Mouse (Mus musculus): ENCODE measurements around the gene Fcgr1. TPM values are rescaled to one million over a fixed set of nuclear protein-coding genes. Genes with fewer than 3 reads are reported as not detected.
"Not testable (repeated sequence)": the region's sequence is repeated elsewhere in the genome, so short reads cannot be mapped to it uniquely, and the experiment has no call there.

Gene Fcgr1
- total and polyA plus RNA-seq, 2 experiments, result 2.2 to 3.7 TPM

DNA sequence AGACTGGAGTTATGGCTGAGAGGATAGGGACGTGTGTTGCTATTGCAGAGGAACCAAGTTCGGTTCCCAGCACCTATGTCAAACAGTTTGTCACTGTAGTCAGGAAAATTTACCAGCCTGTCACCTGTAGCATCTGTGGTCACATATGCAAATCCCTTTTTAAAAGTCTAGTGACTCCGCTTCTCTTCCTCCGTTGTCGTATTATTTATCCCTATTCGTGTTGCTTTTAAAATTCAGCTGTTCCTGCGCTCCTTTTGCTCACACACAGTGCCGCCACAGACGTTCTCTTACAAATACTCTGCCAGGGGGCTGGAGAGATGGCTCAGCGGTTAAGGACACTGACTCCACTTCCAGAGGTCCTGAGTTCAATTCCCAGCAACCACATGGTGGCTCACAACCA, 28.8 kb upstream of the Fcgr1 start:
- no peak for TF ChIP-seq CTCF (IDR thresholded peaks at IDR 0.05; ENCODE audit: low read depth, low read length)
- TF ChIP-seq POLR2A (IDR thresholded peaks at IDR 0.05; ENCODE audit: extremely low read depth, insufficient read depth, low read length), result no peak
- H3K4me3 ChIP-seq (ENCODE audit: insufficient read depth, low read depth, low read length), result no peak overlapping the region
- H3K9ac ChIP-seq (ENCODE audit: low read depth, low read length), result no peak overlapping the region
- WGBS, result 36% methylated on average over 10 of the region's 10 CpGs
- H3K36me3 ChIP-seq (ENCODE audit: control insufficient read depth, insufficient read depth, low read length), result no peaks in the 10 kb centered on the region
- no peaks in the 10 kb centered on the region for H3K79me2 ChIP-seq (ENCODE audit: control insufficient read depth, insufficient read depth, low read length)
- H3K4me1 ChIP-seq (ENCODE audit: control insufficient read depth, insufficient read depth, low read length), result no peaks in the 10 kb centered on the region
- H3K27ac ChIP-seq (replicated peaks; ENCODE audit: insufficient read depth, low read depth, low read length), result no peak overlapping the region
- DNase-seq (ENCODE audit: extremely low read depth, low read depth, low spot score), result no peak
- H3K27me3 ChIP-seq (ENCODE audit: control insufficient read depth, insufficient read depth, low read length), result peaks cover 5% of the 10 kb centered on the region; the same call in 1 of the 2 replicates

DNA sequence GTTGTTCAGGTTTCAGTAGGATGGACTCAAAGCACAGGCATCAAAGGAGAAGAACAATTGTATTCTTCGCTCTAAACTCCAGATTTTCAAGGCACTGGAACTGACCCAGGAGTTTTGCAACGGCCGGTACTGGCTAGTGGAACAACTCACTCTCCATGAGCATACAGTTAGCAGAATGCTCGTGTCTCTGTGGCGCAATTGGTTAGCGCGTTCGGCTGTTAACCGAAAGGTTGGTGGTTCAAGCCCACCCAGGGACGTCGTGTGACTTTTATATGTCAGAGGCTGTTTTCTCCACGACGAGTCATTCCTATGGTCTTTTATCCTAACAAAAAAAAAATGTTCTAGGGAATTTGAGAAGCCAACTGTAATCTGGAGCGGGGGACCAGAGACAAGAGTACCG, 28.1 kb upstream of the Fcgr1 start:
- Histone ChIP-seq H3K4me3 (ENCODE audit: insufficient read depth, low read depth, low read length) (no peak overlapping the region), H3K27me3 (ENCODE audit: control insufficient read depth, insufficient read depth, low read length) (peaks cover 3% of the 10 kb centered on the region; the same call in 1 of the 2 replicates), H3K9ac (ENCODE audit: low read depth, low read length) (no peak overlapping the region), H3K79me2 (ENCODE audit: control insufficient read depth, insufficient read depth, low read length) (no peaks in the 10 kb centered on the region), H3K36me3 (ENCODE audit: control insufficient read depth, insufficient read depth, low read length) (no peaks in the 10 kb centered on the region), H3K27ac (replicated peaks; ENCODE audit: insufficient read depth, low read depth, low read length) (no peak overlapping the region), H3K4me1 (ENCODE audit: control insufficient read depth, insufficient read depth, low read length) (no peaks in the 10 kb centered on the region)
- DNase-seq (ENCODE audit: extremely low read depth, low read depth, low spot score), result no peak
- TF ChIP-seq POLR2A (IDR thresholded peaks at IDR 0.05; ENCODE audit: extremely low read depth, insufficient read depth, low read length) (no peak), CTCF (IDR thresholded peaks at IDR 0.05; ENCODE audit: low read depth, low read length) (no peak)
- WGBS, result 28% methylated on average over 15 of the region's 15 CpGs

DNA sequence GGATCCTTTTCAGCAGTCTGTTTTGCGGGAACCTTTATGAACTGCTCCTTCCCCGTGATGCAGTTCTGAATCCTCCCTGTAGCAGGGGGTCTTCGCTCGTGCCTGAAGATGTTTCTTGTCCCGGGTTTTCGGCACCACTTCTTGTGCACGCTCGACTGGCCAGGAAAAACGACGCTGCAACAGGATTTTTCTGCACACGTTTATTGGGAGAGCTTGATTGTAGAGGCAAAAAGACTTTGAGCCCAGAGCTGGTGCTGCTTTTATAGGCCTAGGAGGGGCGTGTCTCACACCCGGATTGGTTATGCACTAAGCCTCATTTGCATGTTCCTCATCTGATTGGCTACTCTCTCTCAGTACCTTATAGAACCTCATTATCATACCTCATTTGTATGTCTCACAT, 26.2 kb upstream of the Fcgr1 start:
- WGBS, result 96% methylated on average over 11 of the region's 13 CpGs
- H3K27ac ChIP-seq (replicated peaks; ENCODE audit: insufficient read depth, low read depth, low read length); H3K4me1 ChIP-seq (ENCODE audit: control insufficient read depth, insufficient read depth, low read length); H3K27me3 ChIP-seq (ENCODE audit: control insufficient read depth, insufficient read depth, low read length); H3K4me3 ChIP-seq (ENCODE audit: insufficient read depth, low read depth, low read length); H3K36me3 ChIP-seq (ENCODE audit: control insufficient read depth, insufficient read depth, low read length); DNase-seq (ENCODE audit: extremely low read depth, low read depth, low spot score); H3K9ac ChIP-seq (ENCODE audit: low read depth, low read length); H3K79me2 ChIP-seq (ENCODE audit: control insufficient read depth, insufficient read depth, low read length): not testable (repeated sequence)

DNA sequence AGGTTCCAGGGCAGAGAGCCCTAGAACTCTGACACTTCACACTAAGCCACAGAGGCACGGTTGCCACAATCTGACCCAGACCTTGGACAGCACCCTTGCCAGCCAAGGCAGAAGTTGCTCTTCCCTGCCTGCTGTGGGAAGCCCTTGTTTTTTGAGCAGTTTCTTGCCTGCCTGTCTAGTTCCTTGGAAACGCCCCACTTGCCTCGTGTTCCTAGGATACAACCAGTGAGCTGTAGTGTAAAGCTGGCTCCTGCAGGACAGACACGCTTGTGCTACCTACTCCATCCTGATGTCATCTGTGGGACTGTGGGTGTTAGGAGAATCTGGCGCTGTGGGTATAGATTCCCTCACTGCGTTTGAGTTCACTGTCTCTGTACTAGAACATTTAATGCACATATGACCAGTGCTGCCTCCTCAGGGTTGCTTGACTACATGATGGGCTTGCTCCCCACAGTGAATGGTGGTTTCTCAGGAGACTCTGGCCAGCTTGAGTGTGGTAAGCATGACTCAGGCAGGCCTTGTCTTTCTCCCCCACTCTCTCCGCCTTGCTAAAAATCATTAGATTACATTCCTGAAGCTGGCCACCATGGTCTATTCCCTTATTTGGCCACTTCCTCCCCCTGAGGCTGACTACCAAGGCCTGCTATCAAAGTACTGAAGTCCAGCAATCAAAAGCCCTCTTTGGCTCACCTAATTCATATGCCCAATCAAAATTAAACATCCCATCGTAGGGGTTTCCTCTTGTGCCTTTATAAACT, 18.8 kb upstream of the Fcgr1 start:
- 68% methylated on average over 8 of the region's 8 CpGs for WGBS
- no peaks in the 10 kb centered on the region for H3K4me1 ChIP-seq (ENCODE audit: control insufficient read depth, insufficient read depth, low read length)
- no peak for TF ChIP-seq POLR2A (IDR thresholded peaks at IDR 0.05; ENCODE audit: extremely low read depth, insufficient read depth, low read length)
- no peak for TF ChIP-seq CTCF (IDR thresholded peaks at IDR 0.05; ENCODE audit: low read depth, low read length)
- no peak overlapping the region for H3K4me3 ChIP-seq (ENCODE audit: insufficient read depth, low read depth, low read length)
- H3K9ac ChIP-seq (ENCODE audit: low read depth, low read length), result no peak overlapping the region
- no peak for DNase-seq (ENCODE audit: extremely low read depth, low read depth, low spot score)
- no peak overlapping the region for H3K27ac ChIP-seq (replicated peaks; ENCODE audit: insufficient read depth, low read depth, low read length)
- H3K79me2 ChIP-seq (ENCODE audit: control insufficient read depth, insufficient read depth, low read length), result no peaks in the 10 kb centered on the region
- no peaks in the 10 kb centered on the region for H3K36me3 ChIP-seq (ENCODE audit: control insufficient read depth, insufficient read depth, low read length)
- H3K27me3 ChIP-seq (ENCODE audit: control insufficient read depth, insufficient read depth, low read length), result no peaks in the 10 kb centered on the region

DNA sequence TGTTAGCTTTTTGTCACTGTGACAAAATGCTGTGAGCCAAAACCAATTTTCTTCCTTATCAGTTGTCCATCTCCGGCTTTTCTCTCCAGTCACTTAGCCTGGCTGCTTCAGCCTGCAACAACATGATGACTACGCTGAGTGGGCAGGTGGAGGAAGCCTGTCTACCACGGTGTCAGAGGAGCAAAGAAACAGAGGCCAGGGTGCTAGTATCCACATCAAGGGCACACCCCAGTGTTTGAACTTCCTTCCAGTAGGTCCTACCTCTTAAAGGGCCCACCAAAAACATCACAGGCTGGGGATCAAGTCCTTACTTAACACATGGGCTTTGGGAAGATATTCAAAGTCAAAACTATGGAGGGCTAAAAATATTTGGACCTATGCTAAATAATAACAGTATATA, 15.7 kb upstream of the Fcgr1 start:
- H3K4me3 ChIP-seq (ENCODE audit: insufficient read depth, low read depth, low read length), result no peak overlapping the region
- no peaks in the 10 kb centered on the region for H3K79me2 ChIP-seq (ENCODE audit: control insufficient read depth, insufficient read depth, low read length)
- H3K4me1 ChIP-seq (ENCODE audit: control insufficient read depth, insufficient read depth, low read length), result no peaks in the 10 kb centered on the region
- H3K27me3 ChIP-seq (ENCODE audit: control insufficient read depth, insufficient read depth, low read length), result no peaks in the 10 kb centered on the region
- DNase-seq (ENCODE audit: extremely low read depth, low read depth, low spot score), result no peak
- H3K36me3 ChIP-seq (ENCODE audit: control insufficient read depth, insufficient read depth, low read length), result no peaks in the 10 kb centered on the region
- no peak overlapping the region for H3K9ac ChIP-seq (ENCODE audit: low read depth, low read length)
- H3K27ac ChIP-seq (replicated peaks; ENCODE audit: insufficient read depth, low read depth, low read length), result no peak overlapping the region
- TF ChIP-seq CTCF (IDR thresholded peaks at IDR 0.05; ENCODE audit: low read depth, low read length), result no peak
- no peak for TF ChIP-seq POLR2A (IDR thresholded peaks at IDR 0.05; ENCODE audit: extremely low read depth, insufficient read depth, low read length)
- WGBS, result 58% methylated on average over 3 of the region's 3 CpGs

DNA sequence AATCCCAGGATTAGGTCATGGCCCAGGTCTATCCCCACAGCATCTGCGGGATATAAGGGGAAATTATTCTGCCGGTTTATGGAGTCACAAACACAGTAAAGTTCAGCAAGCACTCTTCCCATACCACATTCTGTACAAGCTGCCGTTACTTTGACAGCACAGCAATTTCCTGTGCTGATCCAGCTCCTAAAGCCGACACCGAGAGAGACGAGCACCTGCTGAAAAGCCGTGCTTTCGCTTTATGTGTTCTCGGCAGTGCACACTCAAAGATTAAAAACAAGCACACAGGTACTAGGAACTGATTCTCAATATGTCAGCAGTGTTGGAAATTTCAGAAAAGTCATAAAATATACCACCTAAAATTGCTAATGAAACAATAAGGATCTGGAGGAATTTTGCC, 12.7 kb upstream of the Fcgr1 start:
- Histone ChIP-seq H3K27ac (replicated peaks; ENCODE audit: insufficient read depth, low read depth, low read length) (no peak overlapping the region), H3K36me3 (ENCODE audit: control insufficient read depth, insufficient read depth, low read length) (no peaks in the 10 kb centered on the region), H3K79me2 (ENCODE audit: control insufficient read depth, insufficient read depth, low read length) (no peaks in the 10 kb centered on the region), H3K4me1 (ENCODE audit: control insufficient read depth, insufficient read depth, low read length) (no peaks in the 10 kb centered on the region), H3K27me3 (ENCODE audit: control insufficient read depth, insufficient read depth, low read length) (no peaks in the 10 kb centered on the region), H3K4me3 (ENCODE audit: insufficient read depth, low read depth, low read length) (no peak overlapping the region), H3K9ac (ENCODE audit: low read depth, low read length) (no peak overlapping the region)
- 75% methylated on average over 9 of the region's 9 CpGs for WGBS
- TF ChIP-seq CTCF (IDR thresholded peaks at IDR 0.05; ENCODE audit: low read depth, low read length) (no peak), POLR2A (IDR thresholded peaks at IDR 0.05; ENCODE audit: extremely low read depth, insufficient read depth, low read length) (no peak)
- DNase-seq (ENCODE audit: extremely low read depth, low read depth, low spot score), result no peak
